Mouse (Mus musculus): Measurements from ENCODE around the gene Actb. TPM values are rescaled to one million over a fixed set of nuclear protein-coding genes. Genes with fewer than 3 reads are reported as not detected.

Actb gene
- polyA plus RNA-seq, 1 experiment from 2014 or later = 15,880 TPM

GRCm38 (mm10) chr5:142856408-142856807 lies 50.1 kb downstream of the Actb start:
- Histone ChIP-seq H3K36me3 (no peaks in the 10 kb centered on the region), H3K27me3 (no peaks in the 10 kb centered on the region), H3K4me3 (no peak overlapping the region), H3K4me2 (replicated peaks) (no peak overlapping the region), H3K9me3 (peaks cover 9% of the 10 kb centered on the region; the same call in 1 of the 2 replicates), H3K27ac (no peak overlapping the region), H3K4me1 (peaks cover 6% of the 10 kb centered on the region), H3K9ac (no peak overlapping the region)
- 75% methylated on average over 4 of the region's 4 CpGs for WGBS
- no peak for ATAC-seq (ENCODE audit: low FRiP score, low read depth)

- Histone ChIP-seq H3K27ac (no peak overlapping the region), H3K4me1 (peaks cover 6% of the 10 kb centered on the region), H3K4me2 (replicated peaks) (no peak overlapping the region), H3K27me3 (no peaks in the 10 kb centered on the region), H3K36me3 (no peaks in the 10 kb centered on the region), H3K4me3 (no peak overlapping the region), H3K9me3 (peaks cover 9% of the 10 kb centered on the region; the same call in 1 of the 2 replicates), H3K9ac (no peak overlapping the region)
- no peak for ATAC-seq (ENCODE audit: low FRiP score, low read depth)
- WGBS = 78% methylated on average over 10 of the region's 10 CpGs
Measured at GRCm38 (mm10) chr5:142854877-142855276, 51.7 kb downstream of the Actb start.

GRCm38 (mm10) chr5:142853585-142853984 lies 53.0 kb downstream of the Actb start:
- ATAC-seq (ENCODE audit: low FRiP score, low read depth) = no peak
- Histone ChIP-seq H3K9me3 (peaks cover 9% of the 10 kb centered on the region; the same call in 1 of the 2 replicates), H3K9ac (no peak overlapping the region), H3K27ac (no peak overlapping the region), H3K4me1 (peaks cover 6% of the 10 kb centered on the region), H3K36me3 (no peaks in the 10 kb centered on the region), H3K4me2 (replicated peaks) (no peak overlapping the region), H3K4me3 (no peak overlapping the region), H3K27me3 (no peaks in the 10 kb centered on the region)
- WGBS = 78% methylated on average over 6 of the region's 6 CpGs

Other genes with a start within 250 kb of the Actb start
- gene Slc29a4, start 214.2 kb downstream of the Actb start, polyA plus RNA-seq (2015; fragmentation: Nextera tagmentation; extraction: Ambion mirVana) = 9.0 and 10.6 TPM in 2 replicates
- gene Tnrc18, start 89.1 kb downstream of the Actb start, polyA plus RNA-seq (2015; fragmentation: Nextera tagmentation; extraction: Ambion mirVana) = 37.4 and 37.7 TPM in 2 replicates
- gene Fbxl18, start 11.3 kb downstream of the Actb start, polyA plus RNA-seq (2015; fragmentation: Nextera tagmentation; extraction: Ambion mirVana) = 14.1 and 16.1 TPM in 2 replicates
- 421 and 428 TPM in 2 replicates for gene Fscn1, start 53.6 kb upstream of the Actb start, polyA plus RNA-seq (2015; fragmentation: Nextera tagmentation; extraction: Ambion mirVana)
- 45.7 and 49.4 TPM in 2 replicates for gene Rnf216, start 206.2 kb upstream of the Actb start, polyA plus RNA-seq (2015; fragmentation: Nextera tagmentation; extraction: Ambion mirVana)
- 0.05 TPM in 2 replicates for gene Olfr718-ps1, start 240.8 kb upstream of the Actb start, polyA plus RNA-seq (2015; fragmentation: Nextera tagmentation; extraction: Ambion mirVana)